Mouse (Mus musculus) liver, postnatal 0 days (tissue): Measurements from ENCODE around the gene Nfix. TPM values are rescaled to one million over a fixed set of nuclear protein-coding genes. Genes with fewer than 3 reads are reported as not detected.

Source experiments
- ATAC-seq: fragments of 200-750 bp; cut with Nextera tagmentation; 2 replicates; pipeline ENCODE4 v1.8.0; 2017; ENCODE audit warnings: mild to moderate bottlenecking, moderate library complexity
- DNase-seq: peaks from one replicate; pipeline ENCODE4 v3.0.0-alpha.2; 2016
- H3K27ac ChIP-seq: fragments of 300-500 bp; sonication (generic); 2 replicates; pipeline ENCODE4 v1.5.1; 2014; ENCODE audit warnings: antibody characterized with exemption, moderate library complexity, mild to moderate bottlenecking, low read depth
- H3K27me3 ChIP-seq: fragments of 300-500 bp; sonication (generic); 2 replicates; pipeline ENCODE4 v1.6.1; 2014; ENCODE audit warnings: low read length, control low read depth, mixed read lengths; ENCODE audit not compliant: insufficient read depth
- H3K36me3 ChIP-seq: fragments of 300-500 bp; sonication (generic); replicated peaks from 2 replicates; pipeline ENCODE4 v1.6.1; 2014; ENCODE audit warnings: mild to moderate bottlenecking, control low read depth, low read length, moderate library complexity, mixed read lengths; ENCODE audit not compliant: insufficient read depth
- H3K4me1 ChIP-seq: fragments of 300-500 bp; sonication (generic); 2 replicates; pipeline ENCODE4 v1.6.1; 2014; ENCODE audit warnings: antibody characterized with exemption, mild to moderate bottlenecking, control low read depth; ENCODE audit not compliant: insufficient read depth
- H3K4me2 ChIP-seq: fragments of 300-500 bp; sonication (generic); 2 replicates; pipeline ENCODE4 v1.6.1; 2014; ENCODE audit warnings: low read depth, mild to moderate bottlenecking, low read length, moderate library complexity, mixed read lengths
- H3K4me3 ChIP-seq: fragments of 300-500 bp; sonication (generic); 2 replicates; pipeline ENCODE4 v1.5.1; 2014; ENCODE audit warnings: low read depth, low read length
- H3K9ac ChIP-seq: fragments of 300-500 bp; sonication (generic); replicated peaks from 2 replicates; pipeline ENCODE4 v1.6.1; 2014; ENCODE audit warnings: mild to moderate bottlenecking, moderate library complexity
- H3K9me3 ChIP-seq: fragments of 300-500 bp; sonication (generic); 2 replicates; pipeline ENCODE4 v1.6.1; 2016; ENCODE audit warnings: mild to moderate bottlenecking, control low read depth, low read length, mixed read lengths
- CTCF ChIP-seq: sonication (generic); IDR thresholded peaks from 2 replicates; pipeline ENCODE4 v1.5.1; 2016; ENCODE audit warnings: antibody characterized with exemption, low read depth
- EP300 ChIP-seq: IDR thresholded peaks from 2 replicates; pipeline ENCODE4 v1.6.1; 2016; ENCODE audit warnings: antibody characterized with exemption, low read depth, mild to moderate bottlenecking
- WGBS: fragments of 180-500 bp; shearing (Covaris S2); extraction: QIAGEN DNeasy Blood & Tissue Kit; methylation state at CpG from one replicate; pipeline ENCODE4 v1.1.7; 2014; ENCODE audit not compliant: insufficient replicate concordance; 5-methylcytosine and 5-hydroxymethylcytosine counted together
- polyA plus RNA-seq: library from polyadenylated mRNA; unstranded; fragments of >200 nt; fragmentation: Nextera tagmentation; extraction: Ambion mirVana; gene quantifications from 2 replicates; pipeline ENCODE4 v1.2.1, GENCODE M21; 2015

Nfix gene
- polyA plus RNA-seq, 1 experiment from 2014 or later: 4.7 TPM

DNA sequence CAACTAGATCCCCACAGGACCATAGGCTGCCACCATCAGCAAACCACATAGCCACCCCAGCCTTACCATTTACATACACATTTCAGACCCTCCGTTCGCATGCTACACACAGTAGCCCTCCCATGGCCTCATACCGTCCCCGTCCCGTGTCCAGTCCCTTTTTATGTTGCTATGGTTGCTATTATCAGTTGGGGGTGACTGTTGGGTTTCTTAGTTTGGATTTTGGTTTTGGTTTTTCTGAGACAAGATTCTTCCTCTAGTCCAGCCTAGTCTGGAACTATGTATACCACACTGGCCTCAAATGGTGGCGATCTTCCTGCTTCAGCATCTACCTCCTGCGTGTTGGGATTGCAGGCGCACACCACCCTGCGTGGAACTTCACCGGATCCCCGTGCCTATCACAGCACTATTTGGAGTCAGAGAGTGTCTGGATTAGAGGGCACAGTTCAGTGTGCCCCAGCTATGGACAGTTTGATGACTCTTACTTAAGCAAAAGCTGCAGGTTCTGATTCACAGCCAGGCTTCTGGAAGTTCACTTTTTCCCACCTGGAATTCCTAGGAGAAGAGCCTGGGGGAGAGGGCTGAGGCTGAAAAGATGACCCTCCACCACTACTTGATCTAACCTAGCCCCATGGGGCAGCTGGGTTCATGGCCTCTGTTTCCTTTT, 13.2 kb downstream of the Nfix start:
- H3K27ac ChIP-seq: no peak overlapping the region
- H3K4me3 ChIP-seq: no peak overlapping the region
- peaks cover 65% of the 10 kb centered on the region for H3K27me3 ChIP-seq
- no peak overlapping the region for H3K9ac ChIP-seq
- H3K9me3 ChIP-seq: no peaks in the 10 kb centered on the region
- no peak for DNase-seq
- no peak overlapping the region for H3K4me2 ChIP-seq
- ATAC-seq: peak; percentile 13; the same call in 1 of the 2 replicates
- no peaks in the 10 kb centered on the region for H3K36me3 ChIP-seq
- H3K4me1 ChIP-seq: peaks cover 6% of the 10 kb centered on the region; the same call in 1 of the 2 replicates
- 39% methylated on average over 11 of the region's 11 CpGs for WGBS
- TF ChIP-seq CTCF (no peak), EP300 (no peak)

DNA sequence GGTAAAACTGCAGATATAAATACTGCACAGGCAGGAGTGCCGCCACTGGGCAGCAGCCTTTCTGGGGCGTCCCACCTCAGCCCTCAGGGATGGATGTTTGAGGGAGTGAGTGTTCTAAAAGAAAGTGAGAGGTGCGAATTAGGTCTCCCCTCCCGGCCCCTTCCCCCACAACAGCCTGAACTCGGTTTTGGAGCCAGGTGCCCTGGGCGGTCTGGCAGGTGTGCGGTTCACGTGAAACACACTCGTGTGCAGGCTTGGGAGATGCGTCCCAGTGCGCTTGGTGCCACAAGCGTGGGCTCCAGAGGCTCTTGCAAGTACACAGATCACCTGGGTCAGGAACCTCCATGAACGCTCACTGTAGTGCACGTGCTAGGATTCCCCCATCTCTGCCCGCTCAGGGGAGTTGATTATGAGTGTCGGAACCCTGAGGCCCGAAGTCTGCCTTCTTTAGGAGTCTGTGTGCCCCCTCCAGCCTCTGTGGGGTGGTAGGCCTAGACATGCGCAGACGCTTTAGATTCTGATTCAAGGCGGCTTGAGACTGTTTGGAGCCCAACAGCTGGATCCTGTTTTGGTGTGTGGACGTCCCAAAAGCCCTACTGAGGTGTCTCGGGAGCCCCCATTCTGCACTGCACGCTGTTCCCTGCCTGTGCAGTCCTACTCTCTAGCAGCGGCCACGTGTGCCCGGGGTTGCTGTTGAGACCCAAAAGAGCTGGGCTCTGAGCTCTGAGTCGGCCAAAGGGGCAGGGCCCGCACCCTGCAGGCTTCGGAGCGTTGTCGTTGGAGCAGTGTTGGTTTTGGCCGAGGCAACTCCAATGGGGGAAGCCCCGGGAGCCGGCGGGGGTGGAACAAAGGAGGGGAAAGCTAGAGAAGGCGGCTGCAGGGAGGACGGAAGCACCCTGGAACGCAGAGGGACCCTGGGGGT, 14.1 kb downstream of the Nfix start:
- H3K9ac ChIP-seq: no peak overlapping the region
- peak; percentile 55; the same call in 1 of the 2 replicates for ATAC-seq
- peaks cover 74% of the 10 kb centered on the region for H3K27me3 ChIP-seq
- TF ChIP-seq EP300 (no peak), CTCF (no peak)
- H3K9me3 ChIP-seq: no peaks in the 10 kb centered on the region
- H3K36me3 ChIP-seq: no peaks in the 10 kb centered on the region
- H3K27ac ChIP-seq: no peak overlapping the region
- H3K4me2 ChIP-seq: no peak overlapping the region
- no peak for DNase-seq
- peaks cover 6% of the 10 kb centered on the region; the same call in 1 of the 2 replicates for H3K4me1 ChIP-seq
- no peak overlapping the region for H3K4me3 ChIP-seq
- 13% methylated on average over 38 of the region's 38 CpGs for WGBS

DNA sequence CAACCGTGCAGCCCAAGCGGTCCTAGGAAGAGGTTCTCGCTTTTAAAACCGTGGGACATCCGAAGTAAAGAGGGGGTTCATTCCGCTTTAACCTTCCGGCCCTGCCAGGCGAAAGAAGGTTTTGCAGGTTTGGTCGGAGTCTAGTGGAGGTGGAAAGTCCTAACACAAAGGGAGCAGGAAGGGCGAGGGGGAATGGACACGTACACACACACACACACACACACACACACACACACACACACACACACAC, 14.7 kb downstream of the Nfix start:
- Histone ChIP-seq H3K4me1 (peaks cover 3% of the 10 kb centered on the region; the same call in 1 of the 2 replicates), H3K4me2 (no peak overlapping the region), H3K27ac (no peak overlapping the region), H3K27me3 (peaks cover 80% of the 10 kb centered on the region), H3K36me3 (no peaks in the 10 kb centered on the region), H3K4me3 (no peak overlapping the region), H3K9ac (no peak overlapping the region), H3K9me3 (no peaks in the 10 kb centered on the region)
- ATAC-seq (no peak), DNase-seq (no peak)
- 10% methylated on average over 11 of the region's 11 CpGs for WGBS
- TF ChIP-seq CTCF (no peak), EP300 (no peak)

DNA sequence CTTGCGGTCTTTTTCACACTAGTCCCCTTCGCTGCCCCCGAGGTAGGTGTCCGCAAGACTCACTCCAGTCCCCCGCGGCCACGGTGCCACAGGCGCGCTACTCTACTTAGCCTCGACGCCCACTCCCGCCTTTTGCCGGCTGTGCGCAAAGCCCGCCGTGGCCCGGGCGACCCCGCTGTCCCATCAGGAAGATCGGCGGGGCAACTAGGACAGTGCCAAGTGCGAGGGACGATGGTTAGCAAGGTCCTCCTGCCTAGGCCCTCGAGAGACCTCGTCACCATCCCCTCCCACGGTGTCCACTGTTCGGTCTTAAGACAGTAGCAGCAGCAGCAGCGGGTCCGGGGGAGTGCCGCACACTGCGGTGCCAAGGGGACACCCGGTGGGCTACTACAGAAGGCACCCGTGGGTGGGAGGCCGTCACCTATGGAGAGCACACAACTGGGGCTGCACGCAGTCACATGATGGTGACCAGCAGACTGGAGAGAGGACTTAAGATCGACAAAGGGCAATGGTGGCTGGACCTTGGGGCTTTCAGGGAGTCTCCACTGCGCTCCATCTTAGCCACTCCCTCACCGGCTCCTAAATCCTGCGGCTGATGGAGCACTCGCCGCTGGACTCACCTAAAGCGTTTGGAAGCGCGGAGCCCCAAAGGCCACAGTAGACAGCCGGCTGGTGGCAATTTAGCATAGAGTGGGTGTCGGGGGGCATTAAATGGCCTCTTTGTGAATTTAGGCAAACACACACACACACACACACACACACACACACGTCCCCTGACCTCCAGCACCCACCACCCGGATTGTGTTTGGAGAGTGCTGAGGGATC, 15.3 kb downstream of the Nfix start:
- WGBS: 5% methylated on average over 48 of the region's 48 CpGs

DNA sequence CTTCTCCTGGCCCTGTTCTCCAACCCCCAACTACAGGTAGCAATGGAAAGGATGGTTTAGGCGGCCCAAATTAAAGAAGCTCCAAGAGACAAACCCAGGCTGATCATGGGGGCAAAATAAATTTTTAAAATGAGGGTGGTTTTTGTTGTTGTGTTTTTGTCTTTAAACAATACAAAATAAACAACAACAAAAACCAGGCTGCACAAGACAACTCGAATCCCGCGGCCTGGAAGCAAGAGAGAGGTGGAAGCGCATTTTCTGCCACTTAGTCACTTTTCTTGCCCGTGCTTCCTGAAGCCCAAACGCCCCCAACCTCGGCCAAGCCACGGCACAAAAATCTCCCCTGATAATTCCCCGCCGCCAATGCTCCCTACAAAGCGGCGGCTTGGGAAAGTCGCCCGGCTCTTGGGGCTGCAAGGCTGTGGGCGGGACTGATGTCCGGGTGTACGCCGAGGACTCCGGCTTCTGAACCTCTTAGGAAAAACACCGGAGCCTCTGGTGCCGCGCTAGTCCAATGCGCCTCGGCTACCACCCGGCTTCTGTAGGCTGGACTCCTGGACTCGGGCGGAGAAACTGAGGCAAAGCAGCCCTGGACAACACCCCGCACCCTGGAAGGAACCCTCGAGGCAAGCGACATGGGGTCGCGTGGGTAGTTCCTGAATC, 16.1 kb downstream of the Nfix start:
- Histone ChIP-seq H3K9me3 (no peaks in the 10 kb centered on the region), H3K9ac (no peak overlapping the region), H3K4me1 (0 out of 2 replicates have a peak, but pooled peaks cover 2% of the 10 kb centered on the region), H3K4me2 (no peak overlapping the region), H3K27me3 (peaks cover 91% of the 10 kb centered on the region), H3K4me3 (0 out of 2 replicates have a peak overlapping the region, but pooled peaks have one; percentile 10), H3K27ac (no peak overlapping the region), H3K36me3 (no peaks in the 10 kb centered on the region)
- 9% methylated on average over 33 of the region's 33 CpGs for WGBS
- ATAC-seq (no peak), DNase-seq (no peak)
- TF ChIP-seq EP300 (no peak), CTCF (no peak)

More for the DNA sequence above, 15.3 kb downstream of the Nfix start:
- Histone ChIP-seq H3K4me1 (0 out of 2 replicates have a peak, but pooled peaks cover 2% of the 10 kb centered on the region), H3K4me2 (no peak overlapping the region), H3K9ac (no peak overlapping the region), H3K4me3 (0 out of 2 replicates have a peak overlapping the region, but pooled peaks have one; percentile 10), H3K27me3 (peaks cover 84% of the 10 kb centered on the region), H3K9me3 (no peaks in the 10 kb centered on the region), H3K27ac (no peak overlapping the region), H3K36me3 (no peaks in the 10 kb centered on the region)
- no peak for TF ChIP-seq EP300
- no peak for ATAC-seq
- DNase-seq: no peak
